Mouse (Mus musculus) heart, embryonic 15.5 days (tissue): ENCODE measurements around the gene Defa35. TPM values are rescaled to one million over a fixed set of nuclear protein-coding genes. Genes with fewer than 3 reads are reported as not detected.
"Not testable (repeated sequence)": the region's sequence is repeated elsewhere in the genome, so short reads cannot be mapped to it uniquely, and the experiment has no call there.

Source experiments
- ATAC-seq: fragments of 200-750 bp; cut with Nextera tagmentation; replicated peaks from 2 replicates; pipeline ENCODE4 v1.8.0; 2017; ENCODE audit warnings: low read depth, moderate TSS enrichment; ENCODE audit not compliant: insufficient number of reproducible peaks, insufficient read depth, low FRiP score
- H3K27ac ChIP-seq: fragments of 300-500 bp; sonication (generic); 2 replicates; pipeline ENCODE4 v1.5.1; 2015; ENCODE audit warnings: mild to moderate bottlenecking, inconsistent platforms
- H3K27me3 ChIP-seq: fragments of 300-500 bp; sonication (generic); 2 replicates; pipeline ENCODE4 v1.6.1; 2015; ENCODE audit warnings: inconsistent platforms
- H3K36me3 ChIP-seq: fragments of 300-500 bp; sonication (generic); 2 replicates; pipeline ENCODE4 v1.6.1; 2015; ENCODE audit warnings: mild to moderate bottlenecking, inconsistent platforms
- H3K4me1 ChIP-seq: fragments of 300-500 bp; sonication (generic); replicated peaks from 2 replicates; pipeline ENCODE4 v1.6.1; 2015; ENCODE audit warnings: inconsistent platforms
- H3K4me2 ChIP-seq: fragments of 300-500 bp; sonication (generic); 2 replicates; pipeline ENCODE4 v1.6.1; 2015; ENCODE audit warnings: inconsistent platforms, mild to moderate bottlenecking, moderate library complexity
- H3K4me3 ChIP-seq: fragments of 300-500 bp; sonication (generic); 2 replicates; pipeline ENCODE4 v1.5.1; 2015; ENCODE audit warnings: mild to moderate bottlenecking, inconsistent platforms
- H3K9ac ChIP-seq: fragments of 300-500 bp; sonication (generic); 2 replicates; pipeline ENCODE4 v1.6.1; 2015; ENCODE audit warnings: mild to moderate bottlenecking, inconsistent platforms
- H3K9me3 ChIP-seq: fragments of 300-500 bp; sonication (generic); replicated peaks from 2 replicates; pipeline ENCODE4 v1.6.1; 2016; ENCODE audit warnings: inconsistent platforms
- WGBS: fragments of 180-500 bp; shearing (Covaris S2); methylation state at CpG from one replicate; pipeline ENCODE4 v1.1.7; 2015; ENCODE audit warnings: mixed read lengths; 5-methylcytosine and 5-hydroxymethylcytosine counted together
- polyA plus RNA-seq: library from polyadenylated mRNA; unstranded; fragments of >200 nt; fragmentation: Nextera tagmentation; extraction: Ambion mirVana; gene quantifications from 2 replicates; pipeline ENCODE4 v1.2.1, GENCODE M21; 2015

Gene Defa35
- polyA plus RNA-seq = not detected in 2 replicates

GRCm38 (mm10) chr8:21064738-21065137 lies at the start of gene Defa35:
Gene Defa35, plus strand, starts transcription at chr8:21065038.
- not testable (repeated sequence) for ATAC-seq, H3K4me1 ChIP-seq, H3K9ac ChIP-seq, H3K27me3 ChIP-seq, H3K4me2 ChIP-seq, H3K9me3 ChIP-seq, H3K36me3 ChIP-seq, H3K27ac ChIP-seq, H3K4me3 ChIP-seq
- 63% methylated on average over 1 of the region's 1 CpGs for WGBS

GRCm38 (mm10) chr8:21025245-21025644 lies 39.6 kb upstream of the Defa35 start, which contains the start of gene Defa21:
Gene Defa21, plus strand, starts transcription at chr8:21025545.
- WGBS = no CpG with 5 or more reads among the region's 1 CpGs
- not testable (repeated sequence) for ATAC-seq, H3K27me3 ChIP-seq, H3K4me2 ChIP-seq, H3K36me3 ChIP-seq, H3K27ac ChIP-seq, H3K9me3 ChIP-seq, H3K9ac ChIP-seq, H3K4me3 ChIP-seq, H3K4me1 ChIP-seq

- no CpG with 5 or more reads among the region's 1 CpGs for WGBS
- not testable (repeated sequence) for ATAC-seq
Observed at GRCm38 (mm10) chr8:21054747-21055146, 10.1 kb upstream of the Defa35 start, which contains the start of gene Defa23. Gene Defa23, plus strand, starts transcription at chr8:21055047.

GRCm38 (mm10) chr8:21084142-21084541 lies 19.3 kb downstream of the Defa35 start, which contains the start of gene Defa25:
Gene Defa25, plus strand, starts transcription at chr8:21084442.
- H3K9ac ChIP-seq, H3K4me1 ChIP-seq, ATAC-seq, H3K27ac ChIP-seq, H3K4me2 ChIP-seq, H3K9me3 ChIP-seq, H3K4me3 ChIP-seq, H3K36me3 ChIP-seq, H3K27me3 ChIP-seq: not testable (repeated sequence)

More at GRCm38 (mm10) chr8:21054747-21055146, 10.1 kb upstream of the Defa35 start, which contains the start of gene Defa23:
- H3K27ac ChIP-seq, H3K9me3 ChIP-seq, H3K36me3 ChIP-seq, H3K4me3 ChIP-seq, H3K9ac ChIP-seq, H3K4me2 ChIP-seq, H3K4me1 ChIP-seq, H3K27me3 ChIP-seq: not testable (repeated sequence)

GRCm38 (mm10) chr8:21093106-21093505 lies 28.3 kb downstream of the Defa35 start:
- no peak overlapping the region for H3K4me3 ChIP-seq
- no peaks in the 10 kb centered on the region for H3K4me1 ChIP-seq
- no peak overlapping the region for H3K27ac ChIP-seq
- H3K9ac ChIP-seq = no peak overlapping the region
- H3K27me3 ChIP-seq = no peaks in the 10 kb centered on the region
- no peak for ATAC-seq
- no peaks in the 10 kb centered on the region for H3K9me3 ChIP-seq
- WGBS = 34% methylated on average over 4 of the region's 4 CpGs
- no peak overlapping the region for H3K4me2 ChIP-seq
- H3K36me3 ChIP-seq = no peaks in the 10 kb centered on the region

- WGBS = 50% methylated on average over 1 of the region's 2 CpGs
- not testable (repeated sequence) for H3K4me2 ChIP-seq, H3K4me1 ChIP-seq, ATAC-seq, H3K9me3 ChIP-seq, H3K36me3 ChIP-seq, H3K9ac ChIP-seq, H3K27ac ChIP-seq, H3K27me3 ChIP-seq, H3K4me3 ChIP-seq
Observed at GRCm38 (mm10) chr8:21095950-21096349, 31.1 kb downstream of the Defa35 start, which contains the start of gene Gm14851. Gene Gm14851, minus strand, starts transcription at chr8:21096050.

Other genes starting within 250 kb of the Defa35 start
- not detected in 2 replicates for gene Defb33, start 172.4 kb upstream of the Defa35 start, polyA plus RNA-seq
- not detected in 2 replicates for gene Gm15056, start 162.4 kb upstream of the Defa35 start, polyA plus RNA-seq
- not detected in 2 replicates for gene Gm6040, start 143.0 kb upstream of the Defa35 start, polyA plus RNA-seq
- gene AY761185, start 120.3 kb upstream of the Defa35 start, polyA plus RNA-seq = not detected in 2 replicates
- not detected in 2 replicates for gene Defa21, start 39.5 kb upstream of the Defa35 start, polyA plus RNA-seq
- gene Defa23, start 10.0 kb upstream of the Defa35 start, polyA plus RNA-seq = not detected in 2 replicates
- not detected in 2 replicates for gene Defa25, start 19.4 kb downstream of the Defa35 start, polyA plus RNA-seq
- not detected in 2 replicates for gene Gm14851, start 31.0 kb downstream of the Defa35 start, polyA plus RNA-seq
- gene Defa30, start 69.6 kb downstream of the Defa35 start, polyA plus RNA-seq = not detected in 2 replicates
- not detected in 2 replicates for gene Defa22, start 97.2 kb downstream of the Defa35 start, polyA plus RNA-seq
- not detected in 2 replicates for gene Defa31, start 126.6 kb downstream of the Defa35 start, polyA plus RNA-seq
- gene Gm15293, start 136.5 kb downstream of the Defa35 start, polyA plus RNA-seq = not detected in 2 replicates
- gene Gm15292, start 184.7 kb downstream of the Defa35 start, polyA plus RNA-seq = not detected in 2 replicates